Mouse (Mus musculus) erythroblast, embryonic 14.5 days (primary cell): ENCODE measurements around the gene Pex5l.

Experiments
- GATA1 ChIP-seq: IDR thresholded peaks from 2 replicates; pipeline ENCODE4 v1.6.1; 2012; ENCODE audit warnings: low read length, inconsistent platforms, mixed read lengths
- TAL1 ChIP-seq: IDR thresholded peaks from 3 replicates; pipeline ENCODE4 v1.6.1; 2012; ENCODE audit warnings: low read length, inconsistent platforms, mixed read lengths

DNA sequence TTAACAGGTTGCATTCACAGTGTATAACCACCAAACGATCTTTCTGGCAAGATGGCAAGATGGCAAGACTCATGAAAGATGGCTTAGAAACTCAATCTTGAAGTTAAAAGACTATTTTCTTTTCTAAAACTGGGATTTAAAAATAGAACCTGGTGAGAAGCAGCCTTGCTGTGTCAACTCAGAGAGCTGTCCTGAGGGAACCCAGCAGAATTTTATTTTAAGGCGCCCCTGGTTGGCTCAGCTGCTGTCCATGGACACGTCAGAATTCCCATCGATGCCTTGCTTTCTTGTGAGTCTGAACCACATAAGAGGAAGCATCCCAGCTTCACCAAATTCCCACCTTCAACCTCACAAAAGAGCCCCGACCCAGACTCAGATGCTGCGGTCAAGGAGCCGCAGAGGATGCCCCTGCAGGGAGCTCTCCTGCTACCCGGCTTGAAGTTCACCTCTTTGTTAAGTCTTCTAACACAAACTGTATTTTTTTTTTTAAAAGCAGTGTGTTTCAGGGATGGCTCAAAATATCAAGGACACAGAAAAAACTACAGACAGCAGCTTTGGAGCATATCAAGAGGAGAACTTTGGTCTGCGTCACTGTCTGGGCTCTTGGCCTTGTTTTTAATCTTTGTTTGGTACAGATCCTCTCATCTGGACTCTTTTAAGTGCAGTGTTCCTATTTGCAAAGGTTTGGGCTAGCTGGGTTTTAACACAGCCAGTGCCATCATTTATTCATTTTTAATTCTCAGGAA is 44.3 kb downstream of the Pex5l start:
- TF ChIP-seq TAL1 (no peak), GATA1 (no peak)
